ENCODE assay signal across 3 mouse cellular contexts in the genomic region with DNA sequence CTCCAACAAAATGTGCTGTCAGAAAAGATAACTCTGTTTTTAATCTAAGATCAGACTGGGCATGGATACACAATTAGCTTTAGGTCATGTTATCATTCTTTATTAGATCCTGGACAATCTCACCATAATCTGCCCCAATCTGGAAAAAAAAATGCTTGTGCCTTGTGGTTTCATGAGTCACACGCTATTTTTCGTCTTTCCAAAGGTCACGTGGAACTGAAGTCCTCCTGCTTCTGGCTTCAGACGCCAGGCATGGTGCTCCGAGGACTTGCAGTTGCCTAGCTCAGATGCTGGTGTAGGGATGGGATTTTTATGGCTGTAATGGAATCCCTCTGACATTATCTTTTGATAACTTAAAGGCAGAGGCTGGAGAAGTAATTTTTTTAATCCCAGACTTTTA. TPM values are rescaled to one million over a fixed set of nuclear protein-coding genes. Genes with fewer than 3 reads are reported as not detected.
"Had no signal": no experiment of that assay in that cellular context is flagged by ENCODE, and none has a peak within 500 bp of the region (broad histone marks: within the 10 kb centered on the region; RNA-seq: fewer than 3 reads in every experiment).

No protein-coding gene starts in this region.

RNA-seq across cellular contexts. Expression of gene Myl1, which starts 13.6 kb away (rescaled TPM):
- total RNA-seq: megakaryocyte, adult 5-6 weeks; neutrophil, adult 5-6 weeks had no signal
- polyA plus RNA-seq: spleen, adult 2 months had no signal
